Mouse (Mus musculus) gastrocnemius, adult 8-10 months (tissue): ENCODE measurements around the gene Cyp4v3. TPM values are rescaled to one million over a fixed set of nuclear protein-coding genes. Genes with fewer than 3 reads are reported as not detected.

ENCODE experiments used
- total RNA-seq, 4 experiments: library from RNA; stranded (reverse); gene quantifications; 2 replicates each; pipeline ENCODE4 v1.2.4; 2022

Cyp4v3 gene
- total RNA-seq, 4 experiments from 2014 or later = 0.44 to 1.2 (median 0.85) TPM

Other genes with a start within 250 kb of the Cyp4v3 start
- not detected for gene F11, start 71.2 kb downstream of the Cyp4v3 start, total RNA-seq
- gene Klkb1, start 38.4 kb downstream of the Cyp4v3 start, total RNA-seq = under 1 TPM in 1 of 4 experiments, not detected in 3; 0.05 TPM
- gene Gm45753, start 24.8 kb downstream of the Cyp4v3 start, total RNA-seq = not detected
- gene Fam149a, start 49.1 kb upstream of the Cyp4v3 start, total RNA-seq = 1 to 10 TPM; 1.3 to 2.0 (median 1.6) TPM
- gene Tlr3, start 77.9 kb upstream of the Cyp4v3 start, total RNA-seq = 1 to 10 TPM in 2 of 4 experiments, under 1 TPM in 2; 0.68 to 1.3 (median 0.91) TPM
- 100 to 1,000 TPM in 1 of 4 experiments, 10 to 100 TPM in 3; 60.0 to 116 (median 75.8) TPM for gene Sorbs2, start 174.6 kb upstream of the Cyp4v3 start, total RNA-seq